ENCODE assay signal across 1 mouse cellular context in the genomic region with DNA sequence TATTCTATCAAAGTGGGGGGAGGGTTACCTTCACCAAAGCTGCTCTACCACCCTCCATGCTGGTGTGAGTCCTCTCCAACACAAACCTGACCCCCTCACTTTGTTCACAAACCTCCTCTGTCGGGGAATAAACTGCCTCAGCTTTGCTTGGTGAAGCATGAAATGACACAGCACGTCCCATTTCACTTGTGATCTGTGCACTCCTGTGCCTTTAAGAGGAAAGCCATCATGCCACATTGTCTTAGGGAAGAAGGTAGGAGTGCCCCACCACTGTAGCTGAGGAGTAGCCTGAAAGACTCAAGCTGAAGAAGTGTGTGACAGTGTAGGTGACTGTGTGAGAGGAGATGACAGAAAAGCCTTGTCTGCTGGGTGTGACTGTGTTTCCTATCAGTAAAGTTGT.
TF ChIP-seq lines count a peak whose summit lies in the region.

No protein-coding gene starts in this region.

TF ChIP-seq in CH12.LX, 34 proteins besides CTCF, POLR2A, EP300 and RAD21:
- TF ChIP-seq NRF1 (IDR thresholded peaks at IDR 0.05; ENCODE audit: low read depth, low read length), result no peak
- TF ChIP-seq JUN (IDR thresholded peaks at IDR 0.05; ENCODE audit: insufficient read depth, low read depth, low read length), result no peak
- TF ChIP-seq IRF4 (IDR thresholded peaks at IDR 0.05; ENCODE audit: low read depth, low read length), result no peak
- TF ChIP-seq MXI1 (IDR thresholded peaks at IDR 0.05; ENCODE audit: low read depth, low read length), result no peak
- TF ChIP-seq ELF1 (IDR thresholded peaks at IDR 0.05; ENCODE audit: low read depth, low read length), result no peak
- TF ChIP-seq USF2 (conservative IDR thresholded peaks at IDR 0.05; ENCODE audit: low read depth, low read length), result no peak; the same call in 1 of the 2 replicates
- no peak for TF ChIP-seq UBTF (IDR thresholded peaks at IDR 0.05; ENCODE audit: low read depth, low read length)
- no peak for TF ChIP-seq SMC3 (IDR thresholded peaks at IDR 0.05; ENCODE audit: low read depth, low read length)
- no peak for TF ChIP-seq MYC (IDR thresholded peaks at IDR 0.05; ENCODE audit: low read depth, low read length)
- no peak for TF ChIP-seq JUND (conservative IDR thresholded peaks at IDR 0.05; ENCODE audit: low read depth, low read length)
- no peak for TF ChIP-seq NELFE (IDR thresholded peaks at IDR 0.05; ENCODE audit: low read depth, low read length)
- TF ChIP-seq TCF12 (IDR thresholded peaks at IDR 0.05; ENCODE audit: low read depth, low read length), result no peak
- TF ChIP-seq MAX (IDR thresholded peaks at IDR 0.05; ENCODE audit: low read length), result no peak
- TF ChIP-seq ZKSCAN1 (IDR thresholded peaks at IDR 0.05; ENCODE audit: borderline replicate concordance, low read depth, low read length), result no peak
- TF ChIP-seq RCOR1 (conservative IDR thresholded peaks at IDR 0.05; ENCODE audit: low read depth, low read length), result no peak
- 0 out of 2 replicates have a peak, but pooled peaks have one; percentile 29 for TF ChIP-seq CHD2 (IDR thresholded peaks at IDR 0.05; ENCODE audit: low read length)
- peak; percentile 34; the same call in 1 of the 2 replicates for TF ChIP-seq BHLHE40 (IDR thresholded peaks at IDR 0.05; ENCODE audit: low read depth, low read length)
- TF ChIP-seq MAFK (IDR thresholded peaks at IDR 0.05; ENCODE audit: insufficient replicate concordance, low read length), result 0 out of 2 replicates have a peak, but pooled peaks have one; percentile 50
